ENCODE assay signal across 8 mouse cellular contexts in the genomic region with DNA sequence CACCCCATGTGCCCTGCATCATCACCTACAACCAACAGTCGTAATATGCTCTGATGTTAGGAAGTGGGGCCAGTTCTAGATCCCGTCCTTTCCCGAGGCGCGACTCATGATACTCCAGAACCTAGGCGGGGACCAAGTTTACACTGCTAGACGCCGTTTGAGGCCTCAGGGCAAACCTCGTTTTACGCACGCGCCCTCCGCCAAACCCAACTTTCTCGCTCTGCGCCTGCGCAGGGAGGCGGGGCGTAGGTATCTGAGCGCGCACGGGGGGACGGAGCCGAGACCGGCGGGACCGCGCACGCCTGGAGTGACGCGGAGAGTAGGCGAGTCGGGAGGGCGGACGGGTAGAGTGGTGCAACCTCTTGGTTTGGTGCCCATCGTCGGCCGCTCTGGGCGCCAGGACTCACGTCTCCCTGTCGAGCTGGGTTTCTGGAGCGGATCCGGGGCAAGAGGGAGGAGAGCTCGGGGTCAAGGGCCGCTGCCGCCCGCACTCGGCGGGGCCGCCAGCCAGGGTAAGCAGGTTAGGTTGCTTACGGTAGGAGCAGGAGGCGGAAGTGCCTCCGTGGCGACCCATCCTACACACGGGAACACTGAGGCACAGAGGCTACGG. TPM values are rescaled to one million over a fixed set of nuclear protein-coding genes. Genes with fewer than 3 reads are reported as not detected.
DNase-seq lines count a peak whose midpoint lies in the region; ATAC-seq and TF ChIP-seq lines count a peak whose summit lies in the region.

A gene (plus strand): TSS at position 457 of the 610 bp plus-strand sequence.

- WGBS in embryonic facial prominence, embryonic 13.5 days: under 1% methylated on average over 55 of the region's 55 CpGs
- WGBS in kidney, adult 2 months: under 1% methylated on average over 55 of the region's 55 CpGs
- under 1% methylated on average over 55 of the region's 55 CpGs for WGBS in limb, embryonic 12.5 days
- under 1% methylated on average over 55 of the region's 55 CpGs for WGBS in midbrain, embryonic 15.5 days
- under 1% methylated on average over 55 of the region's 55 CpGs for WGBS in spleen, adult 2 months

- no peaks in the 10 kb centered on the region for H3K9me3 ChIP-seq in embryonic facial prominence, embryonic 13.5 days
- H3K9me3 ChIP-seq in limb, embryonic 12.5 days: no peaks in the 10 kb centered on the region
- H3K9me3 ChIP-seq in midbrain, embryonic 15.5 days: no peaks in the 10 kb centered on the region

- H3K4me1 ChIP-seq in embryonic facial prominence, embryonic 13.5 days: peaks cover 24% of the 10 kb centered on the region
- peaks cover 5% of the 10 kb centered on the region; the same call in 1 of the 2 replicates for H3K4me1 ChIP-seq in kidney, adult 2 months (ENCODE audit: control insufficient read depth, insufficient read depth, low read length)
- peaks cover 26% of the 10 kb centered on the region for H3K4me1 ChIP-seq in limb, embryonic 12.5 days (replicated peaks)
- peaks cover 36% of the 10 kb centered on the region for H3K4me1 ChIP-seq in midbrain, embryonic 15.5 days
- peaks cover 14% of the 10 kb centered on the region; the same call in 1 of the 2 replicates for H3K4me1 ChIP-seq in spleen, adult 2 months (ENCODE audit: control insufficient read depth, insufficient read depth, insufficient read length)

- peaks cover 3% of the 10 kb centered on the region; the same call in 1 of the 2 replicates for H3K27me3 ChIP-seq in embryonic facial prominence, embryonic 13.5 days
- no peaks in the 10 kb centered on the region for H3K27me3 ChIP-seq in kidney, adult 2 months (replicated peaks; ENCODE audit: control insufficient read depth, insufficient read depth, low read length)
- H3K27me3 ChIP-seq in limb, embryonic 12.5 days: 0 out of 2 replicates have a peak, but pooled peaks cover 3% of the 10 kb centered on the region
- no peaks in the 10 kb centered on the region for H3K27me3 ChIP-seq in midbrain, embryonic 15.5 days (replicated peaks)
- H3K27me3 ChIP-seq in spleen, adult 2 months (ENCODE audit: control insufficient read depth, insufficient read depth, low read length): no peaks in the 10 kb centered on the region

- peak within 1 kb of the TSS; percentile 96 for H3K4me3 ChIP-seq in embryonic facial prominence, embryonic 13.5 days
- H3K4me3 ChIP-seq in kidney, adult 2 months (ENCODE audit: insufficient read depth, low read depth, low read length): peak within 1 kb of the TSS; percentile 72
- H3K4me3 ChIP-seq in limb, embryonic 12.5 days (replicated peaks): peak within 1 kb of the TSS; percentile 92
- H3K4me3 ChIP-seq in midbrain, embryonic 15.5 days: peak within 1 kb of the TSS; percentile 79
- H3K4me3 ChIP-seq in spleen, adult 2 months (ENCODE audit: extremely low read depth, insufficient read depth, insufficient read length): peak within 1 kb of the TSS; percentile 83

- no peaks in the 10 kb centered on the region for H3K36me3 ChIP-seq in embryonic facial prominence, embryonic 13.5 days
- no peaks in the 10 kb centered on the region for H3K36me3 ChIP-seq in kidney, adult 2 months (ENCODE audit: control insufficient read depth, insufficient read depth, low read length)
- H3K36me3 ChIP-seq in limb, embryonic 12.5 days: peaks cover 5% of the 10 kb centered on the region; the same call in 1 of the 2 replicates
- no peaks in the 10 kb centered on the region for H3K36me3 ChIP-seq in midbrain, embryonic 15.5 days (replicated peaks)
- H3K36me3 ChIP-seq in spleen, adult 2 months (ENCODE audit: control insufficient read depth, insufficient read depth, low read length): no peaks in the 10 kb centered on the region

- peak within 1 kb of the TSS; percentile 96 for H3K9ac ChIP-seq in embryonic facial prominence, embryonic 13.5 days
- H3K9ac ChIP-seq in limb, embryonic 12.5 days (replicated peaks): peak within 1 kb of the TSS; percentile 88
- peak within 1 kb of the TSS; percentile 82 for H3K9ac ChIP-seq in midbrain, embryonic 15.5 days

- peak within 1 kb of the TSS; percentile 72 for H3K4me2 ChIP-seq in embryonic facial prominence, embryonic 13.5 days
- peak within 1 kb of the TSS; percentile 76 for H3K4me2 ChIP-seq in limb, embryonic 12.5 days
- H3K4me2 ChIP-seq in midbrain, embryonic 15.5 days: peak within 1 kb of the TSS; percentile 56

- peak; percentile 99 for DNase-seq in 3134 (ENCODE audit: extremely low read depth, insufficient read length, low spot score)
- DNase-seq in adrenal gland, postnatal 36 days: peak; percentile 99 to 100
- peak; percentile 99 to 100 for DNase-seq in heart, adult 18-20 months
- DNase-seq in kidney, adult 2 months: peak; percentile 100
- peak; percentile 96 to 99 for DNase-seq in spleen, adult 2 months (ENCODE audit: low read depth in 1 of 2, low spot score in 2 of 2)

- ATAC-seq in embryonic facial prominence, embryonic 13.5 days (ENCODE audit: insufficient number of reproducible peaks, insufficient read depth, low FRiP score, low TSS enrichment, low read depth): peak; percentile 98
- peak; percentile 91 for ATAC-seq in limb, embryonic 12.5 days (ENCODE audit: insufficient number of reproducible peaks, insufficient read depth, low FRiP score, low TSS enrichment, low read depth)
- peak; percentile 96 for ATAC-seq in midbrain, embryonic 15.5 days (replicated peaks)

- TF ChIP-seq POLR2A in kidney, adult 2 months (IDR thresholded peaks at IDR 0.05; ENCODE audit: low read depth, low read length): peak; percentile 46
- peak; percentile 26 for TF ChIP-seq POLR2A in spleen, adult 2 months (IDR thresholded peaks at IDR 0.05; ENCODE audit: low read depth, low read length)

- peak within 1 kb of the TSS; percentile 87 for H3K27ac ChIP-seq in embryonic facial prominence, embryonic 13.5 days
- H3K27ac ChIP-seq in kidney, adult 2 months (ENCODE audit: insufficient read depth, low read depth, low read length): peak within 1 kb of the TSS; percentile 68
- peak within 1 kb of the TSS; percentile 89 for H3K27ac ChIP-seq in limb, embryonic 12.5 days
- peak within 1 kb of the TSS; percentile 85 for H3K27ac ChIP-seq in midbrain, embryonic 15.5 days
- peak within 1 kb of the TSS; percentile 89 for H3K27ac ChIP-seq in spleen, adult 2 months (ENCODE audit: insufficient read depth, low read length)

- no peak for TF ChIP-seq CTCF in kidney, adult 2 months (conservative IDR thresholded peaks at IDR 0.05; ENCODE audit: insufficient read depth, insufficient read length, low read depth, low read length)
- no peak for TF ChIP-seq CTCF in spleen, adult 2 months (IDR thresholded peaks at IDR 0.05; ENCODE audit: extremely low read depth, insufficient read depth, insufficient read length, insufficient replicate concordance)

RNA-seq across cellular contexts. Expression of the gene that starts here (rescaled TPM):
- 10 to 100 TPM; 44.0 to 63.7 TPM for total RNA-seq in adrenal gland, postnatal 36 days (2021)
- polyA plus RNA-seq in embryonic facial prominence, embryonic 13.5 days (2015; fragmentation: Nextera tagmentation; extraction: Ambion mirVana): 100.0 and 104 TPM in 2 replicates
- total RNA-seq in heart, adult 18-20 months (2021): 10 to 100 TPM; 36.3 to 37.4 TPM
- 43.8 and 47.2 TPM in 2 replicates for polyA plus RNA-seq in kidney, adult 2 months (2012; rRNA removed)
- polyA plus RNA-seq in limb, embryonic 12.5 days (2016; fragmentation: Nextera tagmentation; extraction: Ambion mirVana): 106 and 109 TPM in 2 replicates
- 115 and 116 TPM in 2 replicates for polyA plus RNA-seq in midbrain, embryonic 15.5 days (2015; fragmentation: Nextera tagmentation; extraction: Ambion mirVana)
- polyA plus RNA-seq in spleen, adult 2 months (2012; rRNA removed): 38.6 and 41.1 TPM in 2 replicates

Comparison
In these comparisons a context has a peak if more than half of its experiments do, and no peak if none do; other contexts are left out.
1. Peak in every context shown above with its lines: DNase-seq, ATAC-seq, H3K4me3 ChIP-seq and H3K27ac ChIP-seq.